Mouse (Mus musculus) heart, adult 2 months (tissue): ENCODE results near the gene Vps36. TPM values are rescaled to one million over a fixed set of nuclear protein-coding genes. Genes with fewer than 3 reads are reported as not detected.
A peak's percentile ranks its signal among the peaks of the same experiment; 100 is the strongest.

Experiments used
- DNase-seq, 2 experiments: peaks; one replicate each; pipeline ENCODE4 v3.0.0; 2021
- H3K27ac ChIP-seq: fragments of 200-600 bp; 2 replicates; pipeline ENCODE4 v1.8.1; 2022
- H3K27me3 ChIP-seq: fragments of 200-500 bp; 2 replicates; pipeline ENCODE4 v1.6.1; 2012; ENCODE audit warnings: mild to moderate bottlenecking, low read length, inconsistent platforms, mixed read lengths; ENCODE audit not compliant: control insufficient read depth, insufficient read depth
- H3K36me3 ChIP-seq: fragments of 200-500 bp; 2 replicates; pipeline ENCODE4 v1.6.1; 2012; ENCODE audit warnings: low read length, inconsistent platforms; ENCODE audit not compliant: control insufficient read depth, insufficient read depth
- H3K4me1 ChIP-seq: fragments of 200-500 bp; 2 replicates; pipeline ENCODE4 v1.6.1; 2011; ENCODE audit warnings: low read length; ENCODE audit not compliant: control insufficient read depth, insufficient read depth
- H3K4me3 ChIP-seq: fragments of 200-600 bp; 2 replicates; pipeline ENCODE4 v1.8.1; 2022
- H3K79me2 ChIP-seq: fragments of 200-500 bp; replicated peaks from 2 replicates; pipeline ENCODE4 v1.6.1; 2012; ENCODE audit warnings: mild to moderate bottlenecking, inconsistent platforms, low read length, moderate library complexity, mixed read lengths; ENCODE audit not compliant: control insufficient read depth, insufficient read depth
- H3K9ac ChIP-seq: fragments of 200-500 bp; 2 replicates; pipeline ENCODE4 v1.6.1; 2012; ENCODE audit warnings: low read depth, mild to moderate bottlenecking, control low read depth, inconsistent platforms, low read length, mixed read lengths
- CTCF ChIP-seq: fragments of 200-600 bp; IDR thresholded peaks from 2 replicates; pipeline ENCODE4 v1.8.1; 2022; ENCODE audit warnings: antibody characterized with exemption, mild to moderate bottlenecking, moderate library complexity
- EP300 ChIP-seq: fragments of 200-500 bp; IDR thresholded peaks from 2 replicates; pipeline ENCODE4 v1.6.1; 2011; ENCODE audit warnings: low read depth, low read length, control low read depth; ENCODE audit not compliant: insufficient read depth
- POLR2A ChIP-seq: fragments of 200-500 bp; IDR thresholded peaks from 2 replicates; pipeline ENCODE4 v1.6.1; 2011; ENCODE audit warnings: mild to moderate bottlenecking, low read depth, low read length, control low read depth; ENCODE audit not compliant: insufficient read depth
- WGBS: fragments of 180-500 bp; shearing (Covaris S2); methylation state at CpG from one replicate; pipeline ENCODE4 v1.1.7; 2018; 5-methylcytosine and 5-hydroxymethylcytosine counted together
- intact Hi-C: fragments of 180-260 bp; cut with DNase I; formaldehyde crosslinking; loops from one replicate; pipeline ENCODE4 v1.15.1; 2025
- polyA plus RNA-seq: library from polyadenylated mRNA; depleted of rRNA; stranded (reverse); fragments of >200 nt; gene quantifications from 2 replicates; pipeline ENCODE4 v1.2.3, GENCODE M21; 2012; rRNA removed
- total RNA-seq, 2 experiments: library from RNA; stranded (reverse); gene quantifications; 2 replicates each; pipeline ENCODE4 v1.2.3; 2021

Vps36 gene
- total and polyA plus RNA-seq, 3 experiments, result 9.9 to 27.0 (median 25.2) TPM

GRCm38 (mm10) chr8:22264787-22265186 lies 72.2 kb downstream of the Vps36 start:
- intact Hi-C loops, result no loop called here
- Histone ChIP-seq H3K27me3 (0 out of 2 replicates have a peak, but pooled peaks cover 1% of the 10 kb centered on the region), H3K36me3 (peaks cover 5% of the 10 kb centered on the region), H3K4me1 (peaks cover 7% of the 10 kb centered on the region), H3K79me2 (no peaks in the 10 kb centered on the region; the same call in 1 of the 2 replicates), H3K4me3 (no peak overlapping the region), H3K9ac (no peak overlapping the region), H3K27ac (no peak overlapping the region)
- peak in 1 of 2 experiments; percentile 12 for DNase-seq
- no peak for TF ChIP-seq EP300
- 45% methylated on average over 6 of the region's 6 CpGs for WGBS

- Histone ChIP-seq H3K9ac (no peak overlapping the region), H3K27me3 (0 out of 2 replicates have a peak, but pooled peaks cover 1% of the 10 kb centered on the region), H3K4me3 (no peak overlapping the region), H3K36me3 (peaks cover 5% of the 10 kb centered on the region), H3K27ac (no peak overlapping the region), H3K4me1 (peaks cover 5% of the 10 kb centered on the region), H3K79me2 (no peaks in the 10 kb centered on the region; the same call in 1 of the 2 replicates)
- no peak for DNase-seq
- WGBS, result 84% methylated on average over 1 of the region's 1 CpGs
- intact Hi-C loops, result no loop called here
- no peak for TF ChIP-seq POLR2A
- no peak for TF ChIP-seq CTCF
- no peak for TF ChIP-seq EP300
Observed at GRCm38 (mm10) chr8:22265194-22265593, 72.6 kb downstream of the Vps36 start.

- intact Hi-C loops, result no loop called here
- TF ChIP-seq EP300 (no peak), POLR2A (no peak), CTCF (no peak)
- Histone ChIP-seq H3K4me1 (peaks cover 2% of the 10 kb centered on the region), H3K27me3 (0 out of 2 replicates have a peak, but pooled peaks cover 1% of the 10 kb centered on the region), H3K79me2 (no peaks in the 10 kb centered on the region), H3K4me3 (no peak overlapping the region), H3K36me3 (no peaks in the 10 kb centered on the region; the same call in 1 of the 2 replicates), H3K9ac (no peak overlapping the region), H3K27ac (no peak overlapping the region)
- WGBS, result 87% methylated on average over 3 of the region's 3 CpGs
- DNase-seq, result no peak
Observed at GRCm38 (mm10) chr8:22266809-22267208, 74.2 kb downstream of the Vps36 start.

Other genes with a start within 250 kb of the Vps36 start
- not detected for gene Defb13, start 246.0 kb upstream of the Vps36 start, total RNA-seq
- gene Defb13, start 246.0 kb upstream of the Vps36 start, polyA plus RNA-seq, result not detected in 2 replicates
- not detected for gene Fam90a1a, start 234.1 kb upstream of the Vps36 start, total RNA-seq
- gene Fam90a1a, start 234.1 kb upstream of the Vps36 start, polyA plus RNA-seq, result not detected in 2 replicates
- gene Ccdc70, start 223.0 kb upstream of the Vps36 start, total RNA-seq, result not detected
- not detected in 2 replicates for gene Ccdc70, start 223.0 kb upstream of the Vps36 start, polyA plus RNA-seq
- gene Atp7b, start 132.5 kb upstream of the Vps36 start, total RNA-seq, result under 1 TPM; 0.05 to 0.07 TPM
- gene Atp7b, start 132.5 kb upstream of the Vps36 start, polyA plus RNA-seq, result 0.06 and 0.43 TPM in 2 replicates
- gene Alg11, start 132.1 kb upstream of the Vps36 start, total RNA-seq, result 1 to 10 TPM; 7.7 to 8.1 TPM
- 3.3 and 7.5 TPM in 2 replicates for gene Alg11, start 132.1 kb upstream of the Vps36 start, polyA plus RNA-seq
- not detected for gene Nek5, start 67.8 kb upstream of the Vps36 start, total RNA-seq
- 0.12 and 0.23 TPM in 2 replicates for gene Nek5, start 67.8 kb upstream of the Vps36 start, polyA plus RNA-seq
- 1 to 10 TPM; 1.4 to 2.1 TPM for gene Nek3, start 26.4 kb upstream of the Vps36 start, total RNA-seq
- gene Nek3, start 26.4 kb upstream of the Vps36 start, polyA plus RNA-seq, result 1.00 and 1.9 TPM in 2 replicates
- under 1 TPM; 0.11 to 0.29 TPM for gene Ckap2, start 7.0 kb upstream of the Vps36 start, total RNA-seq
- 0.21 and 0.53 TPM in 2 replicates for gene Ckap2, start 7.0 kb upstream of the Vps36 start, polyA plus RNA-seq
- gene Thsd1, start 34.5 kb downstream of the Vps36 start, total RNA-seq, result 1 to 10 TPM; 4.8 TPM
- gene Thsd1, start 34.5 kb downstream of the Vps36 start, polyA plus RNA-seq, result 4.4 and 6.2 TPM in 2 replicates
- gene Tpte, start 90.6 kb downstream of the Vps36 start, total RNA-seq, result not detected
- gene Tpte, start 90.6 kb downstream of the Vps36 start, polyA plus RNA-seq, result not detected in 2 replicates
- 10 to 100 TPM; 12.7 to 13.4 TPM for gene Slc25a15, start 205.8 kb downstream of the Vps36 start, total RNA-seq
- 3.9 and 7.4 TPM in 2 replicates for gene Slc25a15, start 205.8 kb downstream of the Vps36 start, polyA plus RNA-seq
- 10 to 100 TPM; 51.1 to 59.2 TPM for gene Mrps31, start 218.6 kb downstream of the Vps36 start, total RNA-seq
- gene Mrps31, start 218.6 kb downstream of the Vps36 start, polyA plus RNA-seq, result 12.5 and 25.2 TPM in 2 replicates